Mouse (Mus musculus): Measurements from ENCODE around the gene Ttll11. TPM values are rescaled to one million over a fixed set of nuclear protein-coding genes. Genes with fewer than 3 reads are reported as not detected.
A peak's percentile ranks its signal among the peaks of the same experiment; 100 is the strongest.

The Ttll11 gene
- polyA plus RNA-seq, 1 experiment from 2014 or later = 1.5 TPM

DNA sequence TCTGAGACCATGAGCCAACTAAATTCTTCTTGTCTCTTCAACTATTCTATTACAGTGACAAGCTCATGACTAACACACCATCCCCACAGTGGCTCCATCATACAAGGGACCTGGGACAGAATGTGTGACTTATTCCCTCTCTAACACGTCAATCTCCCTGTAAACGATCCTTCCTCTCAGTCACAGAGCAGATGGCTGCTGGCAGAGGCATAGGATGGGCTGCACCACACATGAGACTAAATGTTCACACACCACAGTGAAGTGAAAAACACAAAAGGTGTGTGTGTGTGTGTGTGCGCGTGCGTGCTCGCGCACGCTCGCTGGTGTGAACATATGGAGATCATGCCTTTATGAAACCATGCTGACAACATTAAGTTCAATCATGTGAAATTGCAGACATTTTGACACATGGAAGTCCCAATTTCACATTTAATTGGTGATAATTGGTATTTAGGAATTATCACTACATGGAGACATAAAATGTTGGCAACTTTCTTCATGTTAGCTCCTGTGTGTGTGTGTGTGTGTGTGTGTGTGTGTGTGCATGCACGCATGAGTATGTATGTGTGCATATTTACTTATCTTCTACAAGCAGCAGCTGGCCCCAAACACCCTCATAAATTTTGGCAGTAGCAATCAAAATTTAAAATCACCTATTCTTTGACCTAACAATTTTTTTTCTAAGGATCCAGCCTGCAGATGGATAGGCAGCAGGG, 145.4 kb downstream of the Ttll11 start:
- H3K9me3 ChIP-seq (replicated peaks; ENCODE audit: low read length) = no peaks in the 10 kb centered on the region
- no peak overlapping the region for H3K4me2 ChIP-seq (ENCODE audit: low read length)
- no peak overlapping the region for H3K27ac ChIP-seq
- WGBS = 96% methylated on average over 10 of the region's 10 CpGs
- ATAC-seq (replicated peaks; ENCODE audit: low FRiP score, low read depth) (no peak), DNase-seq (ENCODE audit: low spot score) (no peak)
- H3K36me3 ChIP-seq (ENCODE audit: insufficient read depth, low read length) = no peaks in the 10 kb centered on the region
- TF ChIP-seq CTCF (IDR thresholded peaks at IDR 0.05; ENCODE audit: low read depth) = no peak
- H3K9ac ChIP-seq (ENCODE audit: low read depth, low read length) = no peak overlapping the region
- H3K27me3 ChIP-seq (ENCODE audit: insufficient read depth, low read length) = no peaks in the 10 kb centered on the region
- 0 out of 2 replicates have a peak, but pooled peaks cover 9% of the 10 kb centered on the region for H3K4me1 ChIP-seq (replicated peaks; ENCODE audit: insufficient read depth, low read length)
- no peak overlapping the region for H3K4me3 ChIP-seq (replicated peaks; ENCODE audit: low read depth, low read length)

DNA sequence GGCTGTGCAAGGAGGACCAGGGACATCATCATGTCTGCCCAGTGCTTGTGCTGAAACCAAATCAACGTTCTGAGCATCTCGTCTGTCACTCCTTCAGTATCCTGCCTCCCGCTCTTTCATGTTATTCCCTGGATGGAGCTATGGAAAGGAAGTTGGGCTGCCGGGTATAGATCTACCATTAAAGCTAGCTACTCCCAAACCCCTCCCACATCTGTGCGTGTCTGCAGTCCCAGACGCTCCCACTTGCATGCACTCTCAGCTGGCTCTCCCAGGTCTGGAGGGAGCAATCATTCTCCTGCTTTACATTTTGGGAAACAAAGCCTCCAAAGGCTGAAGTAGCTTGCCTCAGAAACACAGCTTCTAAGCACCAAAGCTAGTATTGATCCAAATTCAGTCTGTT, 146.2 kb downstream of the Ttll11 start:
- no peak for DNase-seq (ENCODE audit: low spot score)
- Histone ChIP-seq H3K27ac (no peak overlapping the region), H3K4me2 (ENCODE audit: low read length) (no peak overlapping the region), H3K4me1 (replicated peaks; ENCODE audit: insufficient read depth, low read length) (0 out of 2 replicates have a peak, but pooled peaks cover 9% of the 10 kb centered on the region), H3K36me3 (ENCODE audit: insufficient read depth, low read length) (no peaks in the 10 kb centered on the region), H3K27me3 (ENCODE audit: insufficient read depth, low read length) (no peaks in the 10 kb centered on the region), H3K9me3 (replicated peaks; ENCODE audit: low read length) (no peaks in the 10 kb centered on the region), H3K4me3 (replicated peaks; ENCODE audit: low read depth, low read length) (no peak overlapping the region), H3K9ac (ENCODE audit: low read depth, low read length) (no peak overlapping the region)
- ATAC-seq (replicated peaks; ENCODE audit: low FRiP score, low read depth) = no peak
- no peak for TF ChIP-seq CTCF (IDR thresholded peaks at IDR 0.05; ENCODE audit: low read depth)
- WGBS = 28% methylated on average over 6 of the region's 6 CpGs

DNA sequence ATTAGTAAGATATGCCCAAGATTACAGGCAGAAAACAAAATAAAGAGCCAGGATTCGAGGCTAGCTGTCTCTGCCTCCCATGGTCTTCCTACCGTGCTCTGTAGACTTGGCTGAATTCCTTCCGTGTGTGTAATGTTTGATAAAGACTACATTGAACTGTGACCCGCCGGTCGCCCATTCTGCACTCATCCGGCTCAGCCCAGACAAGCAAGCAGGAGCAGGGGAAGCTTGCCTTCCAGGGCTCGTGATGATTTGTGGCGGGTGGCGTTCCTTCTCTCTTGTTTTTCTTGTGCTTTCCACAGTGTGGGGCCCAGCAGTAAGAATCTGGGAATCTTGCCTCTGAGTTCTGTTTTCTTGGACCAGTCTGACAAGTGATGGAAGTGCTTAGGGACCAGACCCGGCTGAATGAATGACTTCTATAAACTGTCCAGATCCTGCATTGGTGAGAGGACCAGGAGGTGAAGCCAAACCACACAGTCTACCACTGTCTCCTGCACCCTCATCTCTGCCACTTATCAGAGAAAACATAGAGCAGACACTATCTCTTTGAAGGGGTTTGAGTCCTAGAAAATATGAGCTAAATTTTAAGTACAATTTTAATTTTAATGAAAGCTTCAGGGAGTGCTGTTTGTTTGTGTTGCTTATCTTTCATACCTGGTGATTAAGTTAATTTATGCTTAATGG, 146.8 kb downstream of the Ttll11 start:
- peak; percentile 90 for ATAC-seq (replicated peaks; ENCODE audit: low FRiP score, low read depth)

DNA sequence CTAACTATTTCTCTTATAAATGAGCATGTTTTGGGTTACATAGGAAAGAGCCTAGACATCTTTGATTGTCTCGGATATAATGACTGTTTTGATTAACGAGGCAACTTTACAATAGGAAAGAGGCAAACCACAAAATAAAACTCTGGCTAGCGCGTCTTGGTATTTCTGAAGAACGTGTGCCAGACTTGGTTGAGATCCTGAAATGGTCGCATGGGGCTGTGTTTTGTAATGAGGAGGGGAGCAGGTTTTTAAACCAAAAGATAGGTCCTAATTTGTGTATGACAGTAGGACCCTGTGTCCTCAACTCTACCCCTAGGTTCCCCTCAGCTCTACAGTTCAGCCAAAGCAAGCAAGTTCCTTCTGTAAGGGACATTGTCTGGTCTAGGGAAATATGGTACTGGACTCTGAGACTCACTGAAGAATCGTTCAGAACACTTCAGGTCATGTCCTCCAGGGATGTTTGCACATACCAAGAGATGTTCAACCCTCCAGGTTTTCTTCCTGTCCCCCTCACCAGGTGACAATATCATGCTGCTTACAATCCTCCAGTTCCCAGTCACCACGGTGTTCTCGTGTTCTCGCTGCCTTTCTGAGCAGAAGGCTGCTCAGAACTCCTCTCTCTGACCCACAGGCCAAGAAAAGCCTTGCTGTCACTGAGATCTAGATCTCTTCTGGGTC, 147.7 kb downstream of the Ttll11 start:
- H3K9ac ChIP-seq (ENCODE audit: low read depth, low read length) = no peak overlapping the region
- H3K27me3 ChIP-seq (ENCODE audit: insufficient read depth, low read length) = no peaks in the 10 kb centered on the region
- DNase-seq (ENCODE audit: low spot score) (no peak), ATAC-seq (replicated peaks; ENCODE audit: low FRiP score, low read depth) (no peak)
- 0 out of 2 replicates have a peak, but pooled peaks cover 9% of the 10 kb centered on the region for H3K4me1 ChIP-seq (replicated peaks; ENCODE audit: insufficient read depth, low read length)
- no peak overlapping the region for H3K4me2 ChIP-seq (ENCODE audit: low read length)
- no peak overlapping the region for H3K4me3 ChIP-seq (replicated peaks; ENCODE audit: low read depth, low read length)
- 70% methylated on average over 10 of the region's 10 CpGs for WGBS
- TF ChIP-seq CTCF (IDR thresholded peaks at IDR 0.05; ENCODE audit: low read depth) = no peak
- no peak overlapping the region for H3K27ac ChIP-seq
- H3K9me3 ChIP-seq (replicated peaks; ENCODE audit: low read length) = no peaks in the 10 kb centered on the region
- H3K36me3 ChIP-seq (ENCODE audit: insufficient read depth, low read length) = no peaks in the 10 kb centered on the region

More for the DNA sequence above, 146.8 kb downstream of the Ttll11 start:
- Histone ChIP-seq H3K9ac (ENCODE audit: low read depth, low read length) (no peak overlapping the region), H3K4me3 (replicated peaks; ENCODE audit: low read depth, low read length) (no peak overlapping the region), H3K9me3 (replicated peaks; ENCODE audit: low read length) (no peaks in the 10 kb centered on the region), H3K27ac (no peak overlapping the region), H3K4me2 (ENCODE audit: low read length) (no peak overlapping the region), H3K36me3 (ENCODE audit: insufficient read depth, low read length) (no peaks in the 10 kb centered on the region), H3K27me3 (ENCODE audit: insufficient read depth, low read length) (no peaks in the 10 kb centered on the region), H3K4me1 (replicated peaks; ENCODE audit: insufficient read depth, low read length) (0 out of 2 replicates have a peak, but pooled peaks cover 9% of the 10 kb centered on the region)
- TF ChIP-seq CTCF (IDR thresholded peaks at IDR 0.05; ENCODE audit: low read depth) = no peak
- WGBS = 7% methylated on average over 11 of the region's 11 CpGs
- DNase-seq (ENCODE audit: low spot score) = peak; percentile 82

DNA sequence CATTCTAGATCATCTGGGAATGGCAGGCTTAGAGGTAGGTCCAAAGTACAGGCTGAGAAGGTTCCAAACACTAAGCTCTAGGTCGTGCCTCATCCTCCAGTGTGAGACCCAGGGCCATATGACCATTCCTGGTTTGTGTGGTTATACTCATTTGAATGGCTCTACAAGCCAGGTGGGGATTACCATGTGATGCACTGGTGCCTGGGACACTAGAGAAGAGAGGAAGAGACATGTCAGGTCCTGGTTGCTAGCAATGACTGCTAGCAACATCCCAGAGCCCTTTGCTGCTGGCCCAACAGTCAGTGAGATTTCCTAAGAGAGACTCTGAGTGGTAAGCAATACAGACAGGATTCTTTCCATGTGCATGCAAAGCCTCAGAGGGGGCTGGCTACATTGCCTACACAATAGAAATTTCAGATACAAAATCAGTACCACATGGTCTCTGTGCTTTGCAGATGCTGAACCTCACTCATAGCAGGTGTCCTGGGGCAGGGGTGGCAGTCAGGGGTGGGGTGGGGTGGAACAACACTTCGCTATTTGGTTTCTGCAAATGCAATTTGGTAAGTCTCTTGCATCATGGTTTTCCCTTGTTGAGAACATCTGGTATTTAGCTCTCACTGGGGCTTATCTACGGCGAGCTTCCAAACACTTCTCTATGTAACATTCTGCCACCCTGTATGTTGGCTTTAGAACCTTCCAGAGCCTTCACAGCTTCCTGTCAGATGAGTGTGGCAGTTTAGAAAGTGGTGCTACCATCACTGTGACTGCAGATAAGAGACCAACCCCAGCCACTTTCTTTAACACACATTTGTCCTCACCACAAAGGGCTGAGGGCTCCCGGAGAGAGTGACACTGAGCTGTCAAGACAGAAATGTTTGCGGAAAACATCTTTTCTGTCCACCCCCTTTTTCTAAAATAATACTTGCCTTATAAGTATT, 148.5 kb downstream of the Ttll11 start:
- Histone ChIP-seq H3K4me2 (ENCODE audit: low read length) (no peak overlapping the region), H3K27me3 (ENCODE audit: insufficient read depth, low read length) (no peaks in the 10 kb centered on the region), H3K4me3 (replicated peaks; ENCODE audit: low read depth, low read length) (no peak overlapping the region), H3K9me3 (replicated peaks; ENCODE audit: low read length) (no peaks in the 10 kb centered on the region), H3K27ac (no peak overlapping the region), H3K4me1 (replicated peaks; ENCODE audit: insufficient read depth, low read length) (0 out of 2 replicates have a peak, but pooled peaks cover 9% of the 10 kb centered on the region), H3K36me3 (ENCODE audit: insufficient read depth, low read length) (no peaks in the 10 kb centered on the region), H3K9ac (ENCODE audit: low read depth, low read length) (no peak overlapping the region)
- ATAC-seq (replicated peaks; ENCODE audit: low FRiP score, low read depth) = no peak
- WGBS = 81% methylated on average over 6 of the region's 6 CpGs
- TF ChIP-seq CTCF (IDR thresholded peaks at IDR 0.05; ENCODE audit: low read depth) = no peak
- DNase-seq (ENCODE audit: low spot score) = no peak
